Mouse (Mus musculus) testis, adult 2 months (tissue): ENCODE measurements around the gene Surf6. TPM values are rescaled to one million over a fixed set of nuclear protein-coding genes. Genes with fewer than 3 reads are reported as not detected.

Experiments used
- H3K27ac ChIP-seq: fragments of 200-500 bp; 2 replicates; pipeline ENCODE4 v1.5.1; 2012; ENCODE audit warnings: low read depth, low read length; ENCODE audit not compliant: control insufficient read depth, insufficient read depth
- H3K27me3 ChIP-seq: fragments of 200-500 bp; 2 replicates; pipeline ENCODE4 v1.6.1; 2012; ENCODE audit warnings: mild to moderate bottlenecking, low read length, moderate library complexity; ENCODE audit not compliant: control insufficient read depth, insufficient read depth
- H3K36me3 ChIP-seq: fragments of 200-500 bp; 2 replicates; pipeline ENCODE4 v1.6.1; 2012; ENCODE audit warnings: mild to moderate bottlenecking, low read length; ENCODE audit not compliant: control insufficient read depth, insufficient read depth
- H3K4me1 ChIP-seq: fragments of 200-500 bp; 2 replicates; pipeline ENCODE4 v1.6.1; 2012; ENCODE audit warnings: low read length; ENCODE audit not compliant: control insufficient read depth, insufficient read depth
- H3K4me3 ChIP-seq: fragments of 200-500 bp; 2 replicates; pipeline ENCODE4 v1.5.1; 2012; ENCODE audit warnings: low read depth, mild to moderate bottlenecking, low read length, moderate library complexity, mixed read lengths; ENCODE audit not compliant: control insufficient read depth
- CTCF ChIP-seq: fragments of 200-500 bp; IDR thresholded peaks from 2 replicates; pipeline ENCODE4 v1.5.1; 2012; ENCODE audit warnings: low read depth, mild to moderate bottlenecking, inconsistent platforms, low read length, moderate library complexity; ENCODE audit not compliant: control insufficient read depth, insufficient read depth, insufficient replicate concordance
- POLR2A ChIP-seq: fragments of 200-500 bp; IDR thresholded peaks from 2 replicates; pipeline ENCODE4 v1.6.1; 2012; ENCODE audit warnings: low read depth, mild to moderate bottlenecking, inconsistent platforms, low read length, moderate library complexity; ENCODE audit not compliant: control insufficient read depth
- polyA plus RNA-seq: library from polyadenylated mRNA; depleted of rRNA; stranded (reverse); fragments of >200 nt; gene quantifications from 2 replicates; pipeline ENCODE4 v1.2.3, GENCODE M21; 2012

Surf6 gene
- polyA plus RNA-seq, 1 experiment: 5.8 TPM

DNA sequence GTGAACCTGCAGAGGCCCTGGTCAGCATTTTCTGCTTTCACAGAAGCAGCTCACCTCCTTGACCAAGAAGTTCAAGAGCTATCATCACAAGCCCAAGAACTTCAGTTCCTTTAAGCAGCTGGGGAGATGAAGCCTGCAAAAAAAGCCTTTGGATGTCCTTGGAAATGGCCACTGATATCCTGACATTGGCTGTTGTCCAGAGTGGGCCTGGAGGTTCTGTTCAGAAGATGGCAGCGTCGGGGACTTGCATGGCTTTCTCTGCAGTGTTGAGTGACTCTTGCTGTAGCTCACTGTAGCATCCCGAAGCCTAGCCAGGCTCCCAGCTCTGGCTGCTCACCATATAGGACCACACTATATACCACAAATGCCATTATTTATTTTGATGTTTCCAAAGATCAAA lies 17.0 kb upstream of the Surf6 start:
- TF ChIP-seq POLR2A: no peak
- TF ChIP-seq CTCF: no peak
- no peaks in the 10 kb centered on the region; the same call in none of the 2 replicates for H3K36me3 ChIP-seq

DNA sequence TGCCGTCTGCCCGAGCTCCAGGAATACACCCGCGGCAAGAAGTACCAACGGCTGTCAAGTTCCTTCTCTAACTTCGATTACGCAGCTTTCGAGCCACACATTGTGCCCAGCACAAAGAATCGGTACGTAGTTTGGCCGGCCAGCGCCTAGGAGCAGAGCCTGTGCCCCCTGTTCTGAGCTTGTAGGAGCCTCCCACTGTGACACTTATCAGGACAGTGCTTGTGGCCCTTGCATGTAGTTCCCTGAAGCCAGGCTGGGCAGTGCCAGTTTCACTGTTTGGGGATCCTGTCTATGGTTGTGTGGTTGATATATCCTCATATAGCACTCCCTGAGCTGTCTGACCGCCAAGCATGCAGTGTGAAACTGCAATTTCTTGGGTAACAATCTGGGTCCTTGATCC lies 14.1 kb upstream of the Surf6 start:
- H3K4me1 ChIP-seq: peaks cover 10% of the 10 kb centered on the region
- peak overlapping the region; percentile 95 for H3K4me3 ChIP-seq
- no peaks in the 10 kb centered on the region for H3K27me3 ChIP-seq
- no peaks in the 10 kb centered on the region; the same call in none of the 2 replicates for H3K36me3 ChIP-seq
- TF ChIP-seq POLR2A: no peak
- TF ChIP-seq CTCF: no peak
- H3K27ac ChIP-seq: peak overlapping the region; percentile 71

More for the DNA sequence above, 17.0 kb upstream of the Surf6 start:
- H3K27ac ChIP-seq: no peak overlapping the region
- no peaks in the 10 kb centered on the region for H3K27me3 ChIP-seq
- H3K4me1 ChIP-seq: peaks cover 10% of the 10 kb centered on the region
- no peak overlapping the region for H3K4me3 ChIP-seq

DNA sequence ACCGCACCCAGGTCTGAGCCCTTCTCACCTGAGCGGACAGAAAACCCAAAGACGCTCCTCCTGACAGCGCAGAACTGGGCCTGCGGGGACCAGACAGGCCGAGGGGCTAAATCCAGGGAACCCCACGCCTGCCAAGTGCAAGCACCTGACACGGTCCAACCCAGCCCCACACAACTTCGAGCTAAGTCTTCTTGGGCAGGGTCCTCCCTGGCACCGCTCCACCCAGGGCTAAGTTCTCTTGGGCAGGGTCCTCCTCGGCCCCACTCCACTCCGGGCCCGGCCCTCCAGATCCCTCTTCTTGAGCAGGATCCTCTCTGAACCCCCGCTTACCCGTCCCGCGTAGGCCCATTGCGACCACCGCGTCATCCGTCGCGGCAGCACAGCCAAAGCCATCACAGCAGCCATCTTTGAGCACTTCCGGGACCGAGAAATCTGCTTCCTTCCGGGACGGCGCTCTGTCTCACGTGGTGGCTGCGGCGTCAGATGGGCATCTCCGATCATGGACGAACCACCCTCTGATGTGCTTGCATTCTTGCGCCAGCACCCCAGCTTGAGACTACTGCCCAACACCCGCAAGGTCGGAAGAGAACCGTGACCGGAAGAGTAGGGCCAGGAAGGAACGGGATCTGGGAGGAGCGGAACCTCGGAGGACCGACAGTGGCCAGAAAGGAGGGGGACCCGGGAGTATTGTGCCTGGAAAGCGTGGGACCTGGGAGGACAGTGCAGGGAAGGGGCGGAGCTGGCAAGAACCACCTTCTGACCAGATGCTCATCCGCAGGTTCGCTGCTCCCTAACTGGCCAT lies 13.4 kb upstream of the Surf6 start, which contains the start of the genes Surf2 and Surf1:
Gene Surf2, plus strand, starts transcription at position 441 of the 802 bp plus-strand sequence.
Gene Surf1, minus strand, starts transcription at position 604 of the 802 bp plus-strand sequence.
- TF ChIP-seq CTCF: no peak
- peak; percentile 85 for TF ChIP-seq POLR2A
- Histone ChIP-seq H3K4me1 (peaks cover 14% of the 10 kb centered on the region), H3K27ac (peak within 1 kb of the TSS; percentile 71), H3K36me3 (no peaks in the 10 kb centered on the region; the same call in none of the 2 replicates), H3K27me3 (no peaks in the 10 kb centered on the region), H3K4me3 (peak within 1 kb of the TSS; percentile 95)

DNA sequence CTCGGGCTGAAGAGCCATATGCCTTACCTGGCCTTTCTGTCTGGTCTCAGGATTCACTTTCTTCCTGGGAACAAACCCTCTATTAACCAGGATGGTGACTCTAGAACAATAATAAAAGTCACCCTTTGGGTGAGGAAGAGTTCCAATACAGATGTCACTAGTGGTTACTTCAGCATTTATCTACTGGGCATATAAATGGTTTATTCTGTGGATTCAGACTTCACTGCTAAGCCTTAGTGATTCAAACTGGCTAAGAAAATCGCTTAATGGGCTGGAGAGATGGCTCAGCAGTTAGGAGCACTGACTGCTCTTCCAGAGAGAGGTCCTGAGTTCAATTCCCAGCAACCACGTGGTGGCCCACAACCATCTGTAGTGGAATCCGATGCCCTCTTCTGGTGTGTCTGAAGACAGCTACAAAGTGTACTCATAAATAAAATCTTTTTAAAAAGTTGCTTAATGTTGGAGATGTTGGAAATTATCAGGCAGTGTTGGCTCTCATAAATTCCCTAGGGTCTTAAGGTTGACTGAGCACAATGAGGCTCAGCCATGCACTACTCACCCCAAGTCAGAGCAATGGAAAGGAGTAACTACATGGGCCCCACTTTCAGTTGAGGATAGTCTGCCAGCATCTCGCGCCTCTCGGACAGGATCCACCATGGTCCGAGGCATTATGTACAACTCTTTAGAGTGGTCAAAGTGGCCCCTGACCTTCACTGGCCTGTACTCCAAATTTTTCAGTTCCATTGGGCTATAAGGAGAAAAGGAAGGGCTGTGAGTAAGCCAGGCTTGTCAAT lies 11.7 kb upstream of the Surf6 start:
- TF ChIP-seq POLR2A: no peak
- no peak for TF ChIP-seq CTCF
- Histone ChIP-seq H3K27me3 (no peaks in the 10 kb centered on the region), H3K4me1 (peaks cover 15% of the 10 kb centered on the region), H3K27ac (no peak overlapping the region), H3K36me3 (no peaks in the 10 kb centered on the region), H3K4me3 (no peak overlapping the region)

DNA sequence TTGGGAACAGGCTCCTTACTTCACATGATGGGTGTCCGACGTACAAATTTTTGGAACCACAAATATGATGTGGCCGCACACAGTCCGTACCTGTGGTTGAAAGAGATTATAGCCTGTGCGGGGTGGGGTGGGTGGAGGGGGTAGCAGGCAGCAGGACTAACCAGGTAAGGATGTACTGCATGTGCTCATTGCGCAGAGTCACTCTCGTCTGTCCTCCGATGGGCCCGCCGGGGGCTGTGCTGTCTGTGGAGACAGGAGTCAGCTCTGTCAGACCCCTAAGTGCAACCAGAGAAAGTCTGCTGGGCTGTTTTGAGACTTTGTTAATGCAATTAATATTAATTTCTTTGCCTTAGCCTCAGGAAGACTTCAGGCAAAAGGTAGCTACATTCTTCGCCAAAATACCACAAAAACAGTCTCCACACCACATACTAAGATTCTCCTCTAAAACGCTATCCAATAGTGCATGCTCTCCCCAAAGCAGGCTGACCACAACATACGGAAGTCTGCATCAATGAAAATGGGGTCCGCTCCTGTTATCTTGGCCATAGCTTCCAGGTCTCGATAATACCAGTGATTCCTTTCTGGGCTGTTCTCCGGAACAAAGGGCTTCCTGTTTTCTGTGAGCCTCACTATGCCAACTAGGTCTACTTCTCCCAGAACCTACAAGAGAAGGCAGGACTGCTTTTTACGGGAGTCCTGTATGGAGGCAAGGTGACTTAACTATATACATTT lies 10.9 kb upstream of the Surf6 start:
- Histone ChIP-seq H3K36me3 (no peaks in the 10 kb centered on the region), H3K4me1 (peaks cover 15% of the 10 kb centered on the region), H3K27ac (no peak overlapping the region), H3K4me3 (no peak overlapping the region), H3K27me3 (no peaks in the 10 kb centered on the region)
- TF ChIP-seq CTCF (no peak), POLR2A (no peak)

DNA sequence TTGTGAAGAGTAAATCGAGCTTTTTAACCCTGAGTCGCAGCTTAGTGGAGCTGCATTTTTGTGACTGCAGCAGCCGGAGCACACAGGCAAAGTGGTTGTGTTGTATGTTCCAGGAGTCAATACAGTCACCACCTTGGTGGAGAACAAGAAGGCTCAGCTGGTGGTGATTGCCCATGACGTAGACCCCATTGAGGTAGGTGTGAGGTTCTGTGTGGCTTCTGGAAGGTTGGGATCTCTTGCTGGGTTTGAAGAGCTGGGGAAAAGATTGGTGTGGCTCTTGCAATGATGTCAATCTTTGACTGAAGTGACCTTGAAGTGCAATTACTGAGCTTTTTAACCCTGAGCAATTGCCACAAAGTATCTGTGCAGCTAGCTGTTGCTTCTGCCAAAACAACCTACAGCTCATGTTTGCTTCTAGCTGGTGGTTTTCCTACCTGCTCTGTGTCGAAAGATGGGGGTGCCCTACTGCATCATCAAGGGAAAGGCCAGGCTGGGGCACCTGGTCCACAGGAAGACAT lies 9.6 kb upstream of the Surf6 start:
- H3K36me3 ChIP-seq: no peaks in the 10 kb centered on the region
- H3K27me3 ChIP-seq: no peaks in the 10 kb centered on the region
- TF ChIP-seq CTCF (no peak), POLR2A (no peak)
- H3K4me1 ChIP-seq: peaks cover 15% of the 10 kb centered on the region
- no peak overlapping the region for H3K4me3 ChIP-seq
- H3K27ac ChIP-seq: no peak overlapping the region
